Mouse (Mus musculus) thymus, postnatal 14 days (tissue): ENCODE results near the gene Zmynd19.

ENCODE experiments used
- DNase-seq: peaks from one replicate; pipeline ENCODE4 v3.0.0; 2021

Gene Zmynd19

DNA sequence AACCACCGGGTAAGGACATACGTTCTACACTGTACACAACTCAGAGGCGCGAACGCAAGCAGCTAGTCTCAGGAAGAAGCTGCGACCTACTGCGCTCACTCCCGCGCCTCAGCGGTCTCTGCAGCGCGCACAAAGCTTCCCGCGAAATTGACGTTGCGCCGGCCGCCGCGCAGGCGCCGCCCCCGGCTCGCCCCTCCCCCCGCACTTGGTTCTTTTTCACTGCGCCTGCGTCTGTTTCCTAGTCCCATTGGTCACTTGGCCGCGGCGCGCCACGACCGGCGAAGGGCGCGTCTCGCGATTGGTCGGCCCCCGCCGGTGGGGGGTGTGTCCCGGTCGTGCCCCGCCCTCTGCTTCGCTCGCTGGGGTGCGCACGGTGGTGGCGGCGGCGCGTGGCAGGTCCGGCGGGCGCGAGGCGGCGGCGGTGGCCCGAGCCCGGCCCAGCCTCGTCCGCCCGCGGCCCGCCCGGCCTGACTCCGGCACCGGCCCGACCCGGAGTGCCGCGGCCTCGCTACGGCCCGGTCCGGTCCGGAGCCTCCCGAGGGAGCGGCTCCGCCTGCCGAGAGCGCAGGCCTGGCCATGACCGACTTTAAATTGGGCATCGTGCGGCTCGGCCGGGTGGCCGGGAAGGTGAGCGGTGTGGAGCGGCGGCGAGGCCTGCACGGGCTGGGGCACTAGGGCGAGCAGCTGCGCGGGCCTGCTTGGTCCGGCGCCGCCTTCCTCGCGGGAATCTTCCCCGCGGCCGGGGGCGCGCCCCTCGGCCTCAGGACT, at the start of gene Zmynd19:
TSS of gene Zmynd19 (plus strand) at position 372 of the 768 bp plus-strand sequence.
- peak; percentile 99 for DNase-seq

GRCm38 (mm10) chr2:24901055-24901454, 48.5 kb upstream of the Zmynd19 start:
- no peak for DNase-seq

DNA sequence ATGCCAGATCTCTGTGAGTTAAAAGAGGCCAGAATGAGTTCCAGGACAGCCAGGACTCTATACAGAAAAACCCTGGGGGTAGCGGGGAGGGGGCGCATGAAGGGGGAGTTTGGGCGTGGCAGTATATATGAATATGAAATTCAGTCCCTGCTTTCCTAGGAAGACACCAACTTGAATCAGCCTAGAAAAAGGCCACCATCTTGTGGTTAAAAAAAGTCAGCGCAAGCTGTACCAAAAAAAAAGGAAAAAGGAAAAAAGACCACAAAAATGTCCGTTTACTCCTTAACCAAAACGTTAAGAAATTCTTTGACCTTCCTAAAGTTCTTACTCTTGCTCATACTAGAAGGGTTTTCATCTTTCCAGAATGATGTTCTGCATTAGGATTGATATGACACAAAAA, 46.6 kb upstream of the Zmynd19 start:
- DNase-seq = no peak

GRCm38 (mm10) chr2:24904823-24905652, 44.6 kb upstream of the Zmynd19 start:
- DNase-seq = no peak

DNA sequence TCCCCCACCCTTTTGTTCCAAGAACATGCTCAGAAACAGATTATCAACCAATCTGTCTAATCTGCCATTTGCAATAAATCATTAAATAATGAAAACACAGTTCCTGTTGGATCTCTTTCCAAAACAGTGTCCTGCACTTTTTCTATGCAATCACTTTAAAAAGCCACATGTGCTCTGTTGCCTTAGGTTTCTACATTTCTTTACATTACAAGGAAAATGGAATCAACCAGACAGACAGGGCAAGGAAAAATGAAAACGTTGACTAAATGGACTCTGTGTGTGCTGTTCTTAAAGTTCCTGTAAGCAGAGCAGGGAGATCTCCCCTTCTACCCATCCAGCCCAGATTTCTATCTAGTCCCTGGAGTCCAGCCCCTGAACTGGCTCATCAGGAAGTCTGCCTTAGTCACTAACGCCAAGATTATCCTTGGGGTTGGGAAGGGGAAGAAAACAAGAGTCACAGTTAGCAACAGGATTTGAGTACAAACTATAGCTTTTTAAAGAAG, 43.9 kb upstream of the Zmynd19 start:
- DNase-seq = no peak

DNA sequence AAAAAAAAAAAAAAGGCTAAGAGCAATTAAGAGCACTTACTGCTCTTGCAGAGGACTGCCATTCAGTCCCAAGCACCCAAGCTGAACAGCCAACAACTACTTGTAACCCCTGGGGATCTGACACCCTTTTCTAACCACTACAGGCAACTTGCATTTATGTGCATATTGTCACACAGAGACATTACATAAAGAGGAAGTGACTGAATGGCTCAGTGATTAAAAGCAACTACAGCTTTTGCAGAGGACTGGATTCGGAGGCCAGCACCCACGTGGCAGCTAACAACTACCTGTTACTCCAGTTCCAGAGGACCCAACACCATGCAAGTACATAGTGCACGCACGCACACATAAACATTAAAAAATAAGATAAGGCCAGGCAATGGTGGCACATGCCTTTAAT, 39.1 kb upstream of the Zmynd19 start:
- no peak for DNase-seq

DNA sequence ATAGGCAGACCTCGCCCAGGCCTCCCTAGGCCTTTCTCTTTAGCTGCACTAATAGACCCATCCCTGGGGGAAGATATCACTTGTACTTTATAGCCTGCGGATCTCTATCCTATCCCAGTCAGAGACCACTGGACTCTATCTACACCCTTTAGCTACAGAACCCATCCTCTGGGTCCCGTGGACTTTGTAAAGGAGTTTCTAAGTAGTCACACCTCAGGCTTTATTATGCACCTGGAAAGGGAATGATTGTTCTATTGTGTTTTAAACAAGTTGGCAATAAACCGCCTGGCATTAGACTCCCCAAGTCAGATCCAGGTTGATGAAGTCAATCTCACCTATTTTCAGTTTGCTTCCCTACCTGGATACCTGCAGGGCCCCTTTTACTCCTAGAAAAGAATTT, 37.4 kb upstream of the Zmynd19 start:
- no peak for DNase-seq

GRCm38 (mm10) chr2:24912589-24912988, 37.0 kb upstream of the Zmynd19 start:
- no peak for DNase-seq

- no peak for DNase-seq
These were observed 34.8 kb upstream of the Zmynd19 start for GRCm38 (mm10) chr2:24914762-24915161.

DNA sequence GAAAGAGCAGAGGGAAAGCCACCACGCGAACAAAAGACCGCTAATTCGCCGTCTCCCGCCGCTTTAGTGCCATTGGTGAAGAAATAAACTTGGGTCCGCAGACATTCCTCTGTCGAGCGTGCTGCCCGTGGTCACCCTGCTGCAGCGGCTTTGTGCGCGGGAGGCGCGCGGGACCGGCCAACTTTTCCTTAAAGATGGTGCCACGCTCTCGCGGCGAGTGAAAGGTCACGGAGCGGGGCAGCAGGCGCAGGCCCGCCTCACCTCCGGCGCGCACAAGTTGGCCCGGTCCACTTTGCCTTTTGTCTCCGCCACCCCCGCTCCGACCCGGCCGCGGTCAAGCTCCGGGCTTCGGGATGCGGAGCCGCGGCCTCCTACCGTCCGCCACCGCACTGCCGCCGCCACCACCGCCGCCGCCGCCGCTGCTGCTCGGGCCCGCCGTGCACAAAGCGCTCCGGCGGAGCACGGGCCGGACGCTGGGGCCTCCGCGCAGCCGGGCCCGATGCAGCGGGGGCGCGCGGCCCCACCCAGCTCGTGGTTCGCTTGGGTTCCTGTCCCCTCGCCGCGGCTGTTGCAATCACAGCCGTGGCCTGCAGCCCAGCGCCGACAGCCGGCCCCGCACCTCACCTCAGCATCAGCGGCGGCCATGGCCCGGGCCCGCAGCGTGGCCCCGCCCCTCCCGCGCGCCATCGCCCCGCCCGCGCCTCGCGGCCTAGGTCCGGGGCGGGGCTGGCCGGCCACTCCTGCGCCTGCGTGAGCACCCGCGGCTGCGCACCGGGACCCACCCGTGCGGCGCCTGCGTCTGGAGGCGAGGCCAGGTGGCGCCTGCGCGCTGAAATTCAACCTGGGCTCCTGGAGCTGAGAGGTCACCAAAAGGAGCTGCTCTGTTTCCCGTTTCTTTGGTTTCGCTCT, 30.4 kb upstream of the Zmynd19 start, which contains the start of gene Ehmt1:
TSS of gene Ehmt1 (minus strand) at position 685 of the 909 bp plus-strand sequence.
- DNase-seq = peak; percentile 96

DNA sequence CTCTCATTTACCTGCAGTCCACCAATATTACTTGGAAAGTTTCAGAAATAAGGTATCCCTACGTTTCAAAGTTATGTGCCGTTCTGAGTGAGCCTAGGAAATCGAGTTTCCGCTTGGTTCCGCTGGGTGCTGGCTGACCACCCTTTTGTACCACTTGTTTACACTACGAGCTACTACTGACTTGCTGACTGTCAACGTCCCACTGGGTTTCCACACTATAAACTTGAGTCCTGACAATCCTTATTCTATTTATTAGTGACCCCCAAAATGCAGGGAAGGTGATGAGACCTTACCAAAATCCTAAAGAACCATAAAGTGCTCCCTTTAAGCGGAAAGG, 29.8 kb upstream of the Zmynd19 start:
- no peak for DNase-seq

DNA sequence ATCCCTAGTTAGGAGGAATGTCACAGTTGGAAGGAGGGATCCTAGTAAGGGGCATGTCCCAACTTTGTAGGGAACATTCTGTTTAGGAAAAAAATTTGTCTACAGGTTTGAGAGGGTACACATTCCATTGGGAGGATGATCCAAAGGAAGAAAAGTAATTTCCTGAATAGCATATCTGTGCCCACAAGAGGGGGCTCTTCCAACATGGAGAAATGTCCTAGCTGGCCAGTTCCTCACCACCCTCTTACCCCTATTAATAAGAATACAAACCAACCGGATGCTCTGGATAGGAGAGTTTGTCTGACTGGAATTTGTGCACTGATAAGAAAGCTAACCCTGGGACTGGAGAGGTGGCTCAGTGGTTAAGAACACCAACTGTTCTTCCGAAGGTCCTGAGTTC, 26.0 kb upstream of the Zmynd19 start:
- no peak for DNase-seq

DNA sequence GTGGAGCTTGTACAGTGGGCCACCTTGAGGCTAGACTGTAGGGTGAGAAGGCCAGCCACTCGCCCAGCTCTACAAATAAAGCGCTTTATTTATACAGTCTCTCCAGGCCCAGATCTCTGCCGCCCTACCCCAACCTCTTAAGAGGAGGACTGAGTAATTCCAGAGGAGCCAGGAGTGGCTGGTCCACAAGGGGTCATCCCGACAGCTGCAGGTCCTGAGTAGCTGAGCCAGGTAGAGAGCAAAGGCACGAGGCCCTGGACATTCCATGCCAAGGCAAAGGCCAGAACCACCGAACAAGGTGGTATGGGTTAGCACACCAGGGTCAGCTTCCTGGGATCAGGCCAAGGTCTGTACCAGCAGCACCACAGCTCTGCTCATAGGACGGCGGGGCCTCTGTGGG, 24.3 kb upstream of the Zmynd19 start:
- no peak for DNase-seq

DNA sequence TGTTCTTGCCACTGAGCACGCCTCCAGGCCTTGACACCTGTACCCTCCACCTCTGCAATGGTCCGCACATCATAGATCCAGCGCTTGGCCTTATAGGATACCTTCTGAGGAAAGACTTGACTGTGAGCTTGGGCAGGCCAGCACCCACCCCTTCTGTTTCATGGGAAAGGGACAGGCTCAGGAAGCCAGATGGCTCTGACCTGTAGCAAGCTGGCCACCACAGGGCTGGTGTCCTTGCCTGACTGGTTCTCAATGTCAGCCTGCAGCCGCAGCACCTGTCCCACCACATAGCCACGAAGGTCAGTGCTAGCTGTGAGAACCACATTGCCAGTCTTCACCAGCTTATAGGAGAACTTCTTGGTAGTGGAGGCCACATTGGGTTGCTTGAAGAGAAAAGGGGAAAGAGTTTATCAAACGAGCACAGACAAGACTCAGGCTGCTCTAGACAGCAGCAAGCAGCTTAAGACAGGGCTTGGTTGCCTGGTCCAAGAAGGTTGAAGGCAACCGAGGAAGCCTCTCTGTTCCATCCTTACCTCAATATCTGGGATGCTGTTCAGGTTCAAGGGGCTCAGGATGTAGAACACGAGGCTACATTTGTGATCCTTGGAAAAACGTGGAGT, 23.1 kb upstream of the Zmynd19 start:
- DNase-seq = no peak

GRCm38 (mm10) chr2:24926965-24927358, 22.6 kb upstream of the Zmynd19 start:
- no peak for DNase-seq

GRCm38 (mm10) chr2:24927810-24928479, 21.6 kb upstream of the Zmynd19 start:
- DNase-seq = no peak

DNA sequence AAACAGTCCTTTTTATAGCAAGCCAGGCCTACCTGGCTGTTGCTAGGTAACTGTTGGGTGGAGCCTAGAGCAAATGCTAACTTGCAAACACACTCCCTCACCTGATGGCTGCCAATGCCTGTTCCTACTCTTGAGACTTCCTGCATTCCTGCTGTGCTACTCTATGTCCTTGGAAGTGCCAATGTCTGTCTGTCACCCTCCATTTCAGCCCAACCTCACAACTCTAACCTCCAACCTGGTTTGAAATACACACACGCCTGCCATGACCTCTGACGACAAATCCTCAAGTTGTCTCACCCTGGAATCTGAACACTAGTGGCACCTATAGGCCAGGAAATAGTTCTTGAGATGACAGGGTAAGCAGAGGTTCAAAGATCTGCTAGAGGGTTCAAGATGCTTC, 20.5 kb upstream of the Zmynd19 start:
- DNase-seq = no peak

DNA sequence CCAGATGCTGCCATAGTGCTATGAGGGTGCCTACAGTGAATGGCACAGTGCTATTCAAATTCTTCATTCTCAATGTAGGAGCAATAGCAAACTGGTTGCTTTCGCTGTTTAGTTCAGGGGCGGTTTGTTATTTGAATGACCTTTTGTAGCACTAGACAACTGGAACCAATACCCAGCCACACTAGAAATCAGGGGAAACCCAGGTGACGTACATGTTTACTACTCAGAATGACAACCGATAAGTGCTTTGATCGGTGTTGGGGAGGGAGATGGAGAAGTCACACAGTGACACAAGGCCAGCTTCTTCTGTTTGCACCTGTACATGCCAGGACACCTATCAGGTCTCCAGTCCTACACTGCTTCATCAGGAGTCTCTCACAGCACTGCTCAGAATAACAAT, 20.0 kb upstream of the Zmynd19 start:
- no peak for DNase-seq

GRCm38 (mm10) chr2:24934441-24934963, 15.1 kb upstream of the Zmynd19 start:
- DNase-seq = no peak

- DNase-seq = peak; percentile 95
These were observed 14.4 kb upstream of the Zmynd19 start, which contains the start of gene Arrdc1 for GRCm38 (mm10) chr2:24935057-24935796. Gene Arrdc1, minus strand, starts transcription at chr2:24935252.

DNA sequence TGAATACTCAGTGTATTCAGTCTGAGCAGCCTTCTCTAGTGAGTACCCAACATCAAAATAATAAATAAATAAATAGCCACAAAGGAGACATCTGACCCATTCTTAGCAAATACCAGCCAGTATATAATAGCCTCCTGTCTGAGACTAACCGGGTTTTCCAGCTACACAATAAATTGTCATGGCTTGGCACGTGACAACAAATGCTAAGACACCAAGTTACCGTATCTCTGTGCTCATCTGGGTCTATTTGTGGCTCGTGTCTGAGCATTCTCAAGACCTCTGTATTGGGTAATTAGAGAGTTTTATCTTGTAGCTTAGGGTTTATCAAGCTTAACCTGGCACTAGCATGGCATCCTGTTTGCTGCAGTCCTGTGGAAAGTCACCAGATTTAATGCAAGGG, 7.5 kb upstream of the Zmynd19 start:
- no peak for DNase-seq
